Mouse (Mus musculus): Measurements from ENCODE around the gene Gabrb2. TPM values are rescaled to one million over a fixed set of nuclear protein-coding genes. Genes with fewer than 3 reads are reported as not detected.

Gabrb2 gene
- polyA plus RNA-seq, 1 experiment = 49.9 TPM

DNA sequence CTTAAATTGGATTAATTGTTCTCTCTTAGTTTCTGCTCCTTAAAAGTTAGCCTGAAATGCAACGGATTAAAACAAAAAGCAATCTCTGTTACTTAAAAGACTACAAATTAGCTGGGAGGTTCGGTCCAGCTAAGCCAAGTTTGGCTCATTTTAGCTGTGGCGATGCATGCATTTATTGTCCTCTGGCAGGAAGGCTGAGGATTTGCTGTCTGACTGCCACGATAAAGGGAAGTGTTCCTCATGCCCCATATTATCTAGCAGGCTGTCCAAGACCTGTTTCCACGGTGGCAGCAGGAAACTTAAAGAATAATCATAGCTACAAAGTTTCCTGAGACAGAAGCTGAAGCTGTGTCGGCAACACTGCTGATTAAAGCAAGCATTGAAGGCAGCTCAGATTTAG is 160.2 kb downstream of the Gabrb2 start:
- Histone ChIP-seq H3K4me3 (ENCODE audit: insufficient read depth, low read length) (no peak overlapping the region), H3K27ac (ENCODE audit: insufficient read depth, low read length) (no peak overlapping the region), H3K4me1 (ENCODE audit: control insufficient read depth, insufficient read depth, low read length) (peaks cover 3% of the 10 kb centered on the region; the same call in 1 of the 2 replicates)
- TF ChIP-seq POLR2A (IDR thresholded peaks at IDR 0.05; ENCODE audit: extremely low read depth, insufficient read depth, low read length) (no peak), CTCF (IDR thresholded peaks at IDR 0.05; ENCODE audit: extremely low read depth, insufficient read depth, low read length) (no peak)

DNA sequence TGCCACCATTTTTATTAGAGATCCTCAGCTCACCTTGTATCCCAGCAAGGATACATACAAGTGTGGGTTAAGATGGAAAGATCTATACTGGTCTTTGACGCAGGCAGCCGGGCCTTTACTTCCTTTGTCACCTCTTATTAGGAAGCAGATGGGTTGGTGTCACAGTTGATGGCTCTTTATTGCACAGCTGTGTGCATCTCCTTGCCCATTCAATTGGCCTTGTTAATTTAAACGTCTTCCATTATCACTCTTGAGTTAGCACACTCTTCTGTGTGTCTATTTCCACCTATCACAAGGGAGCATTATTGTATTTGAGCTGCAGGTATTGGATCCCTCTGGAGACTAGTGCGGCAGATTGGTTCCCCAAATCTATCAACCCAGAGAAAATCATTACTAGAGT is 161.6 kb downstream of the Gabrb2 start:
- H3K4me3 ChIP-seq (ENCODE audit: insufficient read depth, low read length) = no peak overlapping the region
- H3K27ac ChIP-seq (ENCODE audit: insufficient read depth, low read length) = no peak overlapping the region
- peaks cover 3% of the 10 kb centered on the region; the same call in 1 of the 2 replicates for H3K4me1 ChIP-seq (ENCODE audit: control insufficient read depth, insufficient read depth, low read length)
- TF ChIP-seq POLR2A (IDR thresholded peaks at IDR 0.05; ENCODE audit: extremely low read depth, insufficient read depth, low read length) (no peak), CTCF (IDR thresholded peaks at IDR 0.05; ENCODE audit: extremely low read depth, insufficient read depth, low read length) (no peak)

DNA sequence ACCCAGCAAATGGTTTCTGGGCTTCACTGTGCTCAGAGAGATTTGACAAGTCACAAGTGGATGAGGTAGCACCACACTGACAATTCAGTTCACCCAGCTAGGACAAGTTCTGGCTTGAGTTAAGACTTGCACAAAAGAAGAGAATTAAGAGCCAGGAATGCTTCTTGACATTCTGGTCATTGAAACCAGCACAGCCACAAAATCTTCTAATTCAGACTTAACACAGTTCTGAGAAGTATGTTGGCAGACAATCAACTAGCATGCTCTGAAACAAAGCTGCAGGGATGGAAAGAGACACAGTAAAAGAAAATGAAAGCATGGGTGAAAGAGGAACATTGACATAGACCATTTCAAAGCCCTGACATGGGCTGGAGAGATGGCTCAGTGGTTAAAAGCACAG is 162.2 kb downstream of the Gabrb2 start:
- H3K4me1 ChIP-seq (ENCODE audit: control insufficient read depth, insufficient read depth, low read length) = peaks cover 3% of the 10 kb centered on the region; the same call in 1 of the 2 replicates
- no peak for TF ChIP-seq CTCF (IDR thresholded peaks at IDR 0.05; ENCODE audit: extremely low read depth, insufficient read depth, low read length)
- no peak for TF ChIP-seq POLR2A (IDR thresholded peaks at IDR 0.05; ENCODE audit: extremely low read depth, insufficient read depth, low read length)
- H3K27ac ChIP-seq (ENCODE audit: insufficient read depth, low read length) = no peak overlapping the region
- H3K4me3 ChIP-seq (ENCODE audit: insufficient read depth, low read length) = no peak overlapping the region

DNA sequence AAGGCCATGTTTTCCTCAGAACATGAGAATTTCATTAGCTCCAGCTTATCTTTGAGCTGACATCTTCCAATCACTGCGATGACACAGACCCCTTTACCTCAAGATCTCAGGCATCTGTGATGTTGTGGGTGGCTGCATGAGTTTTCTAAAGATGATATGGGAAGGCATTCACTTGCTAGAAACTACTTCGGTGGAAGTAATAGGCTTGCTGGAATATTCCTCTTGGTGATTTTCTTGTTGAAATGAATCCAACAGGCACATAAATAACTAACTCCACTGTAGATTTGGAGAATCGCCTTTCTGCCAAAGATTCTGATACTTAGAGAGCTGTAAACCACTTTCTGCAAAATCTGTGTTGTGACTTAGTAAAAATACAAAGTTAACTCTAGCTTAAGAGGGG is 172.9 kb downstream of the Gabrb2 start:
- Histone ChIP-seq H3K27ac (ENCODE audit: insufficient read depth, low read length) (peak overlapping the region; percentile 71; the same call in 1 of the 2 replicates), H3K4me3 (ENCODE audit: insufficient read depth, low read length) (no peak overlapping the region), H3K4me1 (ENCODE audit: control insufficient read depth, insufficient read depth, low read length) (peaks cover 3% of the 10 kb centered on the region)
- TF ChIP-seq POLR2A (IDR thresholded peaks at IDR 0.05; ENCODE audit: extremely low read depth, insufficient read depth, low read length) = no peak

DNA sequence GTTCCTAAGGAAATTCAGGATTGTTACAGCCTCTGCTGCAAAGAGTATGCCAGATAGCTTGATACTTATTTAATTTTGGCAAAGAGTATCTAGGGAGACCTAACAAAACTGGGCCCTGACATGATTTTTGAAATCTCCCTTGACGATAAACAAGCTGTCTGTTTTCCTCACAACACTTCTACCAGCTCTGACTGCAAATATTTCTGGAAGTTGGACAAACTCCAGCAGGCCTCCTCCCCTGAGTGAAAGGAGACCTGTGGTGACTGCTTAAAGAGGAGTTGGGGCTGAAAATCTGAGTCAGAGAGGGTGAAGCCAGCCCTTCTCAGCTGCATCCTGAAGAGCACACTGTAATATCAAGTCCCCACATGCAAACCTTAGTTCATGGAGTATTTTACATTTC is 186.7 kb downstream of the Gabrb2 start:
- TF ChIP-seq POLR2A (IDR thresholded peaks at IDR 0.05; ENCODE audit: extremely low read depth, insufficient read depth, low read length) (no peak), CTCF (IDR thresholded peaks at IDR 0.05; ENCODE audit: extremely low read depth, insufficient read depth, low read length) (no peak)
- Histone ChIP-seq H3K4me1 (ENCODE audit: control insufficient read depth, insufficient read depth, low read length) (peaks cover 6% of the 10 kb centered on the region; the same call in 1 of the 2 replicates), H3K27ac (ENCODE audit: insufficient read depth, low read length) (no peak overlapping the region), H3K4me3 (ENCODE audit: insufficient read depth, low read length) (no peak overlapping the region)

DNA sequence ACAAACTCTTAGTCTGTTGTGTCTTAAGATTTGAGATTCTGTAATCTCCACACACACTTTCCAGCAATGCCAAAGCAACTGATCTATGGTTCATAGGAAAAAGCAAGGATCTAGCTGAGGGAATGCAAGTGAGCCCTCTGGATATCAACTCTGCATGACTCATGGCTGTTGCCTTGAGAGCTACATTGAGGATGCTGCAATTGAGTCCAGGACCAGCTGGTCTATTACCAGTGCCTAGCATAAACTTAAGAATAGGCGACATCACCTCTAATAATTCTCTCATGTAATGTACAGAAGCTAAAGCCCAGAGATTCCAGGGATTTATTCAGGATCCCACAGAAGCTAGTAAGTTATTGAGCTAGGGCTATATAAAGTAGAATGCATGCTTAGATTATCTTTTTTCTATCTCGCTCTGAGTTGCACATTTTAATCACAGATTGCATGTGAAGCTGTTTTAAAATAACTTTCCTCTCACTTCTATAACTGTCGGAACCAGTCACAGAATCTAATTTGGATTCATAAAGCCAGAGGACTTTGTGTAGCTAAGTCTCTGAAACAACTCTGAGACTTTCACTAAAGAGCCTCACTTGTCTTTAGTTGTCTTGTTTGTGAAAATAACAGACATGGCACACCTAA is 189.7 kb downstream of the Gabrb2 start:
- peak overlapping the region; percentile 78; the same call in 1 of the 2 replicates for H3K27ac ChIP-seq (ENCODE audit: insufficient read depth, low read length)
- H3K4me1 ChIP-seq (ENCODE audit: control insufficient read depth, insufficient read depth, low read length) = peaks cover 6% of the 10 kb centered on the region; the same call in 1 of the 2 replicates
- no peak overlapping the region for H3K4me3 ChIP-seq (ENCODE audit: insufficient read depth, low read length)
- no peak for TF ChIP-seq CTCF (IDR thresholded peaks at IDR 0.05; ENCODE audit: extremely low read depth, insufficient read depth, low read length)
- TF ChIP-seq POLR2A (IDR thresholded peaks at IDR 0.05; ENCODE audit: extremely low read depth, insufficient read depth, low read length) = no peak

DNA sequence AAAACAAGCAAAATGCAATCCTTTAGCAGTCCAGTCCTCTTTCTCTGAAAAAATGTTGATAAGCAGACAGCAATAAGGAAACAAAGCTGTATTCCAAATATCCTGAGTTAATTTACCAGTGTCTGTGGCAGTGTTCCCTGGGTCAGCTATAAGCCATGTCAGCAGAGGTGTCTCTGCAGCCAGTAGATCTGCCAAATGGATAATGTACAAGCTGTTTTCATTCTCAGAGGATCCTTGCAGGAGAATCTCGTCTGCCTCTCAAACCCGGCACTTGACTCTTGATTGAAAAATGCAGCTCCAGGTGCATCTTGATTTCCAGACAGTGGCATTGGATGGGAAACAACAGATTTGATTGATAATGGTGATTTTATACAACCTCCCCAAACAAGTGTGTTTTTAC is 198.6 kb downstream of the Gabrb2 start:
- Histone ChIP-seq H3K4me1 (ENCODE audit: control insufficient read depth, insufficient read depth, low read length) (no peaks in the 10 kb centered on the region; the same call in 1 of the 2 replicates), H3K27ac (ENCODE audit: insufficient read depth, low read length) (no peak overlapping the region), H3K4me3 (ENCODE audit: insufficient read depth, low read length) (no peak overlapping the region)
- TF ChIP-seq CTCF (IDR thresholded peaks at IDR 0.05; ENCODE audit: extremely low read depth, insufficient read depth, low read length) (no peak), POLR2A (IDR thresholded peaks at IDR 0.05; ENCODE audit: extremely low read depth, insufficient read depth, low read length) (no peak)

DNA sequence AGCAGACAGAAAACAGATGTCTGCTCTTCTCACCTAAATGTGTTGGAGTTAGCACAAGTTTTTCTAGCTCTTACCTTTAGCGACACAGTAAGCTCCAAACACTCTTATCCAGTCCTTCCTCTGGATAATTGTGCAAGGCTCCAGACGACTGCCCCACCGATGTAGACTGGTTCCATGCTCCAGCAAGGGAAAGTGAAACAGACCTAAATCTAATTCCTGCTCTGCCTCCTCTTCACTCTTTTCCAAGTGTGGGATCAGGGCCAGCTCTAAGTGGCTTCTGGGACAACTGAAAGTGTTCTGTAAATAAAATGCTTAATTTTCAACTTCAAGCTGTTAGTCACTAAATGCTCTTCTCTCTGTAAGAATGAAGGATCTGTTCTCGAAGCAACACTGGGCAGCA is 201.6 kb downstream of the Gabrb2 start:
- TF ChIP-seq POLR2A (IDR thresholded peaks at IDR 0.05; ENCODE audit: extremely low read depth, insufficient read depth, low read length) = no peak
- Histone ChIP-seq H3K4me1 (ENCODE audit: control insufficient read depth, insufficient read depth, low read length) (no peaks in the 10 kb centered on the region; the same call in 1 of the 2 replicates), H3K4me3 (ENCODE audit: insufficient read depth, low read length) (no peak overlapping the region), H3K27ac (ENCODE audit: insufficient read depth, low read length) (no peak overlapping the region)

DNA sequence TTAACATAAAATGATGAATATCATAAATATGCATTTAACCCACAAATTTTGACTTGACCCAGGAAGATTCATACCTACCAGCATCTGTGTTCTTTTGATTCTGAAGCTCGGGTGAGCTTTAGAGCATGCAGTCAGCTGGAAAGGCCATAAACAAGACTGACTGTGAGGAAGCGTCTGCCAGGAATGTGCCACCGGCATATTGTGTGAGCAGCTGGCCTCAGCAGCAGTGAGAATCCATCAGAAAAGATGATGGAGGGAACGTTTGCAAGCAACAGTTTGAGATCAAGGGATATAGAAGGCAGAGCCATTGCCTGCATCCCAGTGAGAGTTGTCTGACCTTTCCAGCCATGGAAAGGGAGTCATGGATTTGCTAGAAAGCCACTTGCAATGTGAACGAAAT is 230.6 kb downstream of the Gabrb2 start:
- no peak overlapping the region for H3K4me3 ChIP-seq (ENCODE audit: insufficient read depth, low read length)
- no peak for TF ChIP-seq CTCF (IDR thresholded peaks at IDR 0.05; ENCODE audit: extremely low read depth, insufficient read depth, low read length)
- TF ChIP-seq POLR2A (IDR thresholded peaks at IDR 0.05; ENCODE audit: extremely low read depth, insufficient read depth, low read length) = no peak
- no peak overlapping the region for H3K27ac ChIP-seq (ENCODE audit: insufficient read depth, low read length)
- no peaks in the 10 kb centered on the region; the same call in 1 of the 2 replicates for H3K4me1 ChIP-seq (ENCODE audit: control insufficient read depth, insufficient read depth, low read length)

DNA sequence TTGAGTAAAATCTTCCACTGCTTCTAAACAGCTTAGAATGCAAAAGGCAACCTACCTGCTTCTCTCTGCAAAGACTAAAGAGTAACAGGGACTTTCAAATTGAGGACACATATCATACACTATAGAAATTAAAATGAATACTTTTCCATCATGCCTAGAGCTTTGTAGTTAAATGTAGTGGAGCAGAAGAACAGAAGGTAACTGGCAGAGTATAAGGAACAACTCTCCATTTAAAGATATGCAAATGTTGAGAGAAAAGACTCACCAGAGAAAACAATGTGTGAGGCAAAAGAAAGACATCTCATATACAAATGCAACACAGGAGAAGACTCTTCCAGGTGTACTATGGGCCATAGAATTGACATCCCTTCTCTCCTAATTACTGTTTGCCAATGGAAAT is 232.0 kb downstream of the Gabrb2 start:
- no peak overlapping the region for H3K4me3 ChIP-seq (ENCODE audit: insufficient read depth, low read length)

More for the DNA sequence above, 232.0 kb downstream of the Gabrb2 start:
- H3K4me1 ChIP-seq (ENCODE audit: control insufficient read depth, insufficient read depth, low read length) = no peaks in the 10 kb centered on the region; the same call in 1 of the 2 replicates
- no peak overlapping the region for H3K27ac ChIP-seq (ENCODE audit: insufficient read depth, low read length)
- no peak for TF ChIP-seq POLR2A (IDR thresholded peaks at IDR 0.05; ENCODE audit: extremely low read depth, insufficient read depth, low read length)
